Mouse (Mus musculus) urinary bladder, postnatal 4 days (tissue): ENCODE measurements around the gene Plcb3.

Experiments used
- DNase-seq, 2 experiments: peaks; one replicate each; pipeline ENCODE4 v3.0.0; 2021 to 2022; ENCODE audit warnings: low spot score in 2 of 2

Plcb3 gene

GRCm38 (mm10) chr19:6970460-6971085 lies 5.7 kb downstream of the Plcb3 start:
- DNase-seq: no peak

GRCm38 (mm10) chr19:6969665-6970381 lies 6.4 kb downstream of the Plcb3 start:
- DNase-seq: peak; percentile 75 to 78

GRCm38 (mm10) chr19:6969291-6969664 lies 7.0 kb downstream of the Plcb3 start:
- no peak for DNase-seq

- DNase-seq: no peak
These were observed 7.6 kb downstream of the Plcb3 start for GRCm38 (mm10) chr19:6968491-6969271.

- DNase-seq: no peak
These were observed 19.8 kb downstream of the Plcb3 start for GRCm38 (mm10) chr19:6956461-6956860.

- no peak for DNase-seq
These were observed 20.8 kb downstream of the Plcb3 start for GRCm38 (mm10) chr19:6955424-6955823.

- peak in 1 of 2 experiments; percentile 51 for DNase-seq
These were observed 22.2 kb downstream of the Plcb3 start for GRCm38 (mm10) chr19:6954046-6954445.

- peak in 1 of 2 experiments; percentile 65 for DNase-seq
These were observed 23.6 kb downstream of the Plcb3 start for GRCm38 (mm10) chr19:6952712-6953037.

- peak; percentile 80 to 81 for DNase-seq
These were observed 24.1 kb downstream of the Plcb3 start for GRCm38 (mm10) chr19:6951994-6952711.

GRCm38 (mm10) chr19:6951381-6951968 lies 24.8 kb downstream of the Plcb3 start:
- DNase-seq: peak; percentile 91 to 92

GRCm38 (mm10) chr19:6950613-6951153 lies 25.6 kb downstream of the Plcb3 start:
- no peak for DNase-seq

- no peak for DNase-seq
These were observed 26.3 kb downstream of the Plcb3 start for GRCm38 (mm10) chr19:6949951-6950350.

- no peak for DNase-seq
These were observed 26.7 kb downstream of the Plcb3 start for GRCm38 (mm10) chr19:6949532-6949931.

GRCm38 (mm10) chr19:6948186-6948585 lies 28.1 kb downstream of the Plcb3 start:
- no peak for DNase-seq

- no peak for DNase-seq
These were observed 28.5 kb downstream of the Plcb3 start for GRCm38 (mm10) chr19:6947742-6948141.

- DNase-seq: no peak
These were observed 32.6 kb downstream of the Plcb3 start for GRCm38 (mm10) chr19:6943709-6944108.

GRCm38 (mm10) chr19:6942764-6943163 lies 33.5 kb downstream of the Plcb3 start:
- peak in 1 of 2 experiments; percentile 55 for DNase-seq

GRCm38 (mm10) chr19:6942249-6942691 lies 34.0 kb downstream of the Plcb3 start, which contains the start of gene Gpr137:
Gpr137 (minus strand) TSS chr19:6942480.
- DNase-seq: peak; percentile 94 to 95

- peak; percentile 92 to 96 for DNase-seq
These were observed 34.7 kb downstream of the Plcb3 start, which contains the start of gene Bad for GRCm38 (mm10) chr19:6941372-6942248. Bad (plus strand) TSS chr19:6941861.
